29 mouse cellular contexts compared by ENCODE assay signal in genomic region chr19:29671160-29671559, GRCm38 (mm10). TPM values are rescaled to one million over a fixed set of nuclear protein-coding genes. Genes with fewer than 3 reads are reported as not detected.
"Had no signal": no experiment of that assay in that cellular context is flagged by ENCODE, and none has a peak within 500 bp of the region (broad histone marks: within the 10 kb centered on the region; RNA-seq: fewer than 3 reads in every experiment).

No protein-coding gene starts in this region.

- DNase-seq: cerebellum, adult 2 months; cerebellum, adult 8-10 months; cerebellum, adult 9-10 months; cerebellum, adult 9-11 months; cerebellum, postnatal 10 days; cerebellum, postnatal 14 days; cerebellum, postnatal 25 days; cerebellum, postnatal 36 days; embryo, embryonic 11 days; forebrain, postnatal 0 days; gastrocnemius, adult 2 months; gastrocnemius, postnatal 10 days; gastrocnemius, postnatal 14 days; gastrocnemius, postnatal 25 days; gastrocnemius, postnatal 36 days; heart, adult 11 months; heart, adult 18-20 months; heart, adult 2 months had no signal

RNA-seq across cellular contexts. Expression of gene Mlana, which starts 26.5 kb away (rescaled TPM):
- total RNA-seq: common myeloid progenitor, adult 5-6 weeks; forebrain, postnatal 0 days; gastrocnemius, adult 18-20 months; gastrocnemius, adult 2 months; gastrocnemius, adult 8-10 months; gastrocnemius, postnatal 14 days; gastrocnemius, postnatal 25 days; granulocyte monocyte progenitor cell, adult 5-6 weeks had no signal
- polyA plus RNA-seq: cerebellum, adult 2 months; cortical plate, adult 2 months; erythroblast, embryonic 14.5 days; forebrain, embryonic 12.5 days; forebrain, embryonic 13.5 days; forebrain, embryonic 14.5 days; forebrain, embryonic 15.5 days; forebrain, embryonic 16.5 days; forebrain, postnatal 0 days had no signal
